Mouse (Mus musculus): ENCODE measurements at regions not wholly inside any gene's neighbourhood (a gene's known extent, or its start where the extent isn't known, plus 50 kb on each side); places are given as distances from the start of the nearest gene placed in this dataset.

DNA sequence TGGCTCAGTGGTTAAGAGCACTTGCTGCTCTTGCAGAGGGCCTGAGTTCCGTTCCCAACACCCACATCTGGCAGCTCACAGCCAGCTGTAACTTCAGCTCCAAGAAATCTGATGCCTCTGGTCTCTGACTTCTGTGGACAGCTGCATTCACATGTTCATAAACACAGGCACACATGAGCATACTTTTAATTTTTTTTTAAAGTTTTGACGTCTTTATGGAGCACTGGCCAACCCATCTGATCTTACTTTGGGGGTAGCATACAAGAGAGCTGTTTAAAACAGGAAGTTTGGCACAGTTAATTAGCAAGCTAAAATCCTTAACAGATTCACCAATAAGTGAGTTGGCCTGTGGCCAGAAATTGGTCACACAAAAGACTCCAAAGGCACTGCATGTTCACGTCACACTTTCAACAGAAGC, 81.2 kb upstream of the Atl2 start:
- DNase-seq: no peak

DNA sequence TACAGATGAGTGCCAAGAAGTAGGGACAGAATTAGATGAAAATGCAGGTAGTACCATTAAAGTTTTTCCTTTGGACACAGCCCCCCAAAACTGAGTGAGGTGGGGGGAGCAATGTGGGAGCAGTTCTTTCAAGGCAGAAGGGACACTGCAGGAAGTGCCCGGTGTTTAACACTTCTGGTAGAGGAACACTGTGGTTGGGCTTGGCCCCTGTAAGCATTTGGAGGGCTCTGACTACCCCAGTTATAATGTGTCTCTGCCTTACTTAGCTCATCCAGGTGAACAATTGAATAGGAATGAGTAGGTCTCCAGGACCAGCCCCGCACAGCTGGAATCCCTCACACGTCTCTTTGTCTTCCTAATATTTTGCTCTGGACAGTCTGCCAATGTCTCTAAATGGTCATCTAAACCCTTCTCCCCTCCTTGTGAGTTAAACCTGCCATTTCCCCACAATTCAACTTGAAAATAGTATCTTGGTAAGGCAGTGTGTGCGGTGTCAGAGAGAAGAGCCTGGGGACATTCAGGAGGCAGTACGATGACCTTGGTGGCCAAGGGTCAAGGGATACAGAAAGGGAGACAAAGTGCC, 80.7 kb upstream of the Atl2 start:
- no peak for DNase-seq

DNA sequence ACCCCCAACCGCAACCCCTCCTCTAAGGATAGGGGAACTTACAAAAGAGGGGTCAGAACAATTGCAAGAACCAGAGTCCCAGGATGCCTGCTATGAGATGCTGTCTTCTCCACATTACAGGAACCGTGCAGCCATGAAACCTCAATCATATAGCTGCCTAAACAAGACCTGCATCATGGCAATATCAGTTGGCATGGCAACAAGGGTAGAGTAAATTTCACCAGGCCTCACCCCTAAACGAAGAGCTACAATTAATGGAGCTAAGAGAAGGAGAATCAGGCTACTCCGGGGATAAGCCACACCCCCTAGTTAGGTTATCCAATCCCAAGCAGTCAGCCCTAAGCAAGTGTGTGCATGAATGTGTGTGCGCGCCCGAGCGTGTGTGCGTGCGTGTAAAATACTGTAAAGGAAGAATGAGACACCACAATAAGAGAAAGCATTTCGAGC, 80.1 kb upstream of the Atl2 start:
- DNase-seq: peak; percentile 10 to 14

DNA sequence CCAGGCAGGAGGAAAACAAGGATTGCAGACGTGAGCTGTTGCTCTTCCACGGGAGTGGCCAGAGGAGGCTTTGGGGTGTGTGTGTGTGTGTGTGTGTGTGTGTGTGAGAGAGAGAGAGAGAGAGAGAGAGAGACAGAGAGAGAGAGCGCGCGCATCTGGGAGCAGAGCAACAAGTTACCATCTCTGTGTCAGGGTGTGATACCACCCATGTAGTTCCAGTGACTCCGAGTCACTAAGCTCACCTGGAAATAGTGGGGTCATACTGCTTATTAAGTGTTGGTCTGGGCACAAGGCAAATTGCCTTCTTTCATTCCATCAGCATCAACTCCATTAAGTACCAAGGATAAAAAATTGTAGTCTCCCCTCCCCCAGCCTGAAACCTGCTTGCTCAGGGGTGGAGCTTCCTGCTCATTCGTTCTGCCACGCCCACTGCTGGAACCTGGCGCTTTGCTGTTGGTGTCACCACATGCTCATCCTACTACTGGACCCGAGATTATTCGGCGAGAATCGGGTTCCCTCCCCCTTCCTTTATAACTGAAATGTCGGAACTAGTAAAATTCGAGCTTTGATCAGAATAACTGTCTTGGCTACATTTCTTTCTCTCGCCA, 79.3 kb upstream of the Atl2 start:
- peak in 1 of 2 experiments; percentile 16 for DNase-seq

DNA sequence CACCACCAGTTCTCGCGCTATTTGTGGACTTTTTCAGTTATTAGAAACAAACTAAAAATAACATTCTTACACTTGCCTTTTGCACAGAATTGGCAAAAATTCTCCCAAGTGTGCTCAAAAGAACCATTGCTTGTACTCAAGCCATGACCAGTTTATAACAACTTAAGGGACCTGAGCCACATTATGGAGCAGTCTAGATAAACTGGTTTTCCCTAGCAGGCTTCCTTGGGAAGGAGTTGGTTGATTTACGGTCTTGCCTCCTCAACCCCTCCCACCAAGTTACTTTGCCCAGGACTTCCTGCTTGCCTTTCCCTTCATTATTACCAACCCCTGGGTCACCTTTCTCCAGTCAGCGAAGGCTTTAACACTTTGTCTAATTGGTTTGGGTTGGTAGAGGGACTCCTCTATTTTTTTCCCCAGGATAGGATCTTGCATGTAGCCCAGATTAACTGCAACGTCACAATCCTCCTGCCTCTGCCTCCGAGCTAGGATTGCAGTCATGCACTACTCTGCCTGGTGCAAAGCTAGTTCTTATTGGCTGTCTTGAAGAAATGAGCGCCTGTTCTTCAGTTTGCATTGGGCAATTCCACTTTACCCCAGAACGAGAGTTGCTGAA, 75.9 kb upstream of the Atl2 start:
- DNase-seq: no peak

DNA sequence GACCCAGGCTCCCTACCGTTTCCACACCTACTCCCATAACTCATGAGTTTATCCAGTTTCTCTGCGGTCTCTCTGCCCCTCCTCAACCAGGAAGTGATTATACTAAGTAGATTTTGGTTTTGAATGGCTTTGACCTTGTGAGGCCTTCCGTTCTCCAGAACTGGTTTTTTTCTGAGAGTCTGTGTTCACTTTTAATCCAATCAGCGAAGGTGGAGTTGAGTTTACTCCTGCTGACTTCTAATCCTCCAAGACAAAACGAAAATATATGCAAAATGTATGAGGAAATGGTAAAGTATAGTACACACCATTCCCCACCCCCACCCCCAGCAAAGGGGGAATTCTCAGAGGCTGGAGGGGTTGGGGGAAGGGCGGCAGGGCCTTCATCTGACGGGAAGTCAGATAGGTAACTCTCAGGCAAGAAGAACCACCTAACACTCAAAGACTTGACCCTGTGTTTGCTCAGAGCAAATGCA, 73.6 kb upstream of the Atl2 start:
- DNase-seq: no peak

DNA sequence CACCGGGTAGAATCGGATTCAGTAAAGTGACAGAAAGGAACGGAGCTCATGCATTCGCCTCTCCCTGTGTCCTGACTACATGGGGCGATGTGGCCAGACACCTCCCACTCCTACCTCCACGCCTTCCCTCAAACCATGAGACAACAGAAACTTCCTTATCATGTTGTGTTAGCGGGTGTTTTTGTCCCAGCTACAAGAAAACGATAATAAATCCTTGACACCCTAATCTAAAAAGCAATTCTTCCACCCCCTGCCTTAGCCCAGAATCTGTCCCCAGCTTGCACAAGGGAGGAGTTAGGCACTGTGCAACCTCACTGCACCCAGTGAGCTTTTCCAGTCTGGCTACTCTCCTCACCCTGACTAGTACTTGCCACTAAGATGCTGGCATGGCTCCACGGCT, 72.9 kb upstream of the Atl2 start:
- no peak for DNase-seq

DNA sequence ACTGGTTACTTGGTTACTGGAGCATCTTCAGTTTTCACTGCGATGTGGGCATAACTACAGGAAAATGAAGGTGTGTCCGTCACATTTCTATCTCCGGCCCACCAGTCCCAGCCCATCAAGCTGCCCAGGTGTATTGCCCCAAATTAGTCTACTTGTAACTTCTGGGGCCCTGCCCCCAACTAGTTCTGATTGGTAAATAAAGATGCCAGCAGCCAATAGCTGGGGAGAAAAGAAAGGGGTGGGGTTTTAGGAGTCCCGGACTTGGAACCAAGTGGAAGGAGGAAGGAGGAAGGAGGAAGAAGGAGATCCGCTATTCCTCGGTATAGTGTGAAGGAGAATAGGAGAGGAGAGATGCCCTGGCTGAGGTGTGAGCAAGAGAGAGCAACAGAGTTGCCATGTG, 71.1 kb upstream of the Atl2 start:
- DNase-seq: no peak

DNA sequence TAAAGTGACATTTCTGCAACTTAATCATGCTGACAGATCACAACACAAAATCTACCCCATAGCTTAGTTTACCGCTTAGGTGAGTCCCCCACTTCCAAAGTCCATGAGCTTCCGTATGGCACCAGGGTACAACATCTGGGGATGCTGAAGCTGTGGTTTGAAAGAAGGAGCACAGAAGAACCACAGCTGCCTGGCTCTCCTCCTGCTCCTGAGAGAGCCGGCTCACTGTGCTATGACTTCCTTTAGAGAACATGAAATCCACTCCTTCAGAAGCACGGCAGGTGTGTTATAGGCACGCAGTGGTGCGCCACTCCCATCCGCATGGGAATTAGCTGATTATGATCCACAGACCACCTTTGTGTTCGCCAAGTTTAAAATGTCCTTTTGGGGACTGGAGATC, 69.7 kb upstream of the Atl2 start:
- no peak for DNase-seq

DNA sequence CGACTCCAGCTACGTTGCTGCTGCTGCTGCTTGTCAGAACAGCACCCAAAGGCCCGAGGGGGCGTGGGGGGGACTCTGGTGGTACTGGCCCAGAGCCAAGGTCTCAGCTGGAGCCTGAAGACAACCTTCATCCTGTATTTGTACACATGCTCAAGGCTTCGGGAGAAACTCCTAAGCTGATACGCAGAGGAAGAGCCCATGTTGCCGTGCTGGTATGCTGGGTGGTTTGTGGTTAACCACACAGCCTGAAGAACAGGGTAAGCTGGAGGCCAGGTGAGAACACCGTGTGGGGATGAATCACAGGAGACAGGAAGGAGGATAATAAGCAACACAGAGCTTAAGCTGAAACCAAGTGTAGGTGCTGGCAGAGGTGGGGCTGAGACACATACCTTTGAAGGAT, 68.9 kb upstream of the Atl2 start:
- no peak for DNase-seq

DNA sequence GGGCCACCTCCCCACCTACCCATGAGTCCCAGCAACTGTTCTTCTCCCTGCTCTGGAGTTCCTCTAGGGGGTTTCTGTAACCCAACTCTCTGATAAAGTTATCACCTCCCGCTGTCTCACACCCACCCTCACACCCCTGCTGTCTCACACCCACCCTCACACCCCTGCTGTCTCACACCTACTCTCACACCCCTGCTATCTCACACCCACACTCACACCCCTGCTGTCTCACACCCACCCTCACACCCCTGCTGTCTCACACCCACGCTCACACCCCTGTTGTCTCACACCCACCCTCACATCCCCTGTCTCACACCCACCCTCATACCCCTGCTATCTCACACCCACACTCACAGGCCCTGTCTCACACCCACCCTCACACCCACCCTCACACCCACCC, 67.4 kb upstream of the Atl2 start:
- no peak for DNase-seq

DNA sequence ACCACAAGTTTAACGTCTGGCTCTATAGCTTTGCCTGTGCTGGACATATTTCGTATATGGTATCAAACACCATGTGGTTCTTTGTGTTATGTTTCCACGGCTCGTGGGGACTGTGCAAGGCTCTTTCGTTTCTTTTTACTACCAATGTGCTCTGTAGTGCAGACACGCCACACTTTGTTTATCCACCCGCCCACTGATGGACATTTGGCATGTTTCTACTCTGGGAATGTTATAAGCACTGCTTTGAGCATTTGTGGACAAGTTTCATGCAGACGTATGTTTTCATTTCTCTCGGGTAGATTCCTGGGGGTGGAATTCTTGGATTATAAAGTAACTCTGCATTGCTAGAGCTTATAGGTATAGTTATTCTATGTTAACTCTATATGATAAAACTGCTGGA, 65.5 kb upstream of the Atl2 start:
- no peak for DNase-seq

DNA sequence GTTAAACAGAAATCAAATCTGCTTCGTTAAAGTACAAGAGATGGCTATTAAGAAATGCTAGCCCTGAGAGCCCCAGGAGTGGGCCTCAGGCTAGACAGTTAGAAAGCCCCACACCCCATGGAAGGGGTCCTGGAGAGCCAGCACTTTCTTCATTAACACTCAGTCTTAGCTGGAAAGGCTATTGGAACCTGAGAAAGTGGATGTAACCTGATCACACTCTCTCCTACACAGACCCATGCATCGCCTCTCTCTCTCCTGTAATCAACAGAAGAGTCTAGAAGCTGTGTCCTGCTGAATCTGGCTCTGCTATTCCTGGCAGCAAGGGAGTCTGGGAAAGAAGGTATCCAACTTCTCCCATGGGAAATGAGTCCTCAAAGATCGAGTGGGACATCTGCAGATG, 64.8 kb upstream of the Atl2 start:
- no peak for DNase-seq

DNA sequence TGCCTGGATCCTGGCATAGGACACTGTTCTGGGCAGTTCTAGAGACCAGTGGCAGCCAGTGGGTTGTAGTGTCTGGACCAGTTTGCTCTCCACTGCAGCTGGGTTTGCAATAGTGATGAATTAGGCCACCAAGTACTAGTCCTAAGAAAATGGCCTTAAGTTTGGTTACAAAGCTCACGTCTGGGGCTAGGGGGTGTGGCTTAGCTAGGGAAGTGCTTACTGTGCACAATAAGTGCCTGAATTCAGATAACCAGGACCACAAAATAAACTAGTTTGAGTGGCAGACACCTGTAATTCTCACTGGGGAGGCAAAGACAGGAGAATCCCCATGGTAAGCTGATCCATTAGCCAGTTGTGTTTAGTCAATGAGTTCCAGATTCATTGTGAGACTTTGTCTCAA, 59.3 kb upstream of the Atl2 start:
- DNase-seq: no peak

DNA sequence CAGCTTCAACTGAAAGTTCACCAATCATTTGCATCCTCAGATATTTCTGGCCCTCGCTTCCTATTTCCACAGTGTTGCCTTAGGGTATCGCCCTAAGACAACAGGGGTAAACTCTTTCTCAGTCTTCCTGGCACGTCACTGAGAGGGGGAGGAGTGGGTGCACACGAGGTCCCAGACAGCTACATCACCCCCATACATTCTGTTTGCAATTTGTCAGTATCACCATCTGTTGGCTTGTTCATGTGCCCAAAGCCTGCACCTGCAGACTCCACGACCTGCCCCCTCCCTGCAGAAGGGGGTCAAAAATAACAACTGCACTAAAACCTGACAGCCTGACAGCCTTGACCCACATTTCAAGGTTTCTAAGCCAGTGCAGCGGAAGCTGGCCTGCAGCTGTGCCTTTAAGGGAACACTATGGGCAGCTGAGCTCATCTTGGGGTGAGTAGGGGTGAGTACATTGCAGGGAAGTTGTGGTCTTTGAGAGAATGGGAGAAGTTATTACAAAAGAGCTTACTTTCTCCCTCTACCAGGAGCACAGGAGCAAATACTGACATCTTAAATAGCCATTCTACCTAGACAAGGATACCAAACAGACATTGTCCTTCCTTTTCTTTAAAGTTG, 58.8 kb upstream of the Atl2 start:
- peak in 1 of 2 experiments; percentile 12 for DNase-seq

DNA sequence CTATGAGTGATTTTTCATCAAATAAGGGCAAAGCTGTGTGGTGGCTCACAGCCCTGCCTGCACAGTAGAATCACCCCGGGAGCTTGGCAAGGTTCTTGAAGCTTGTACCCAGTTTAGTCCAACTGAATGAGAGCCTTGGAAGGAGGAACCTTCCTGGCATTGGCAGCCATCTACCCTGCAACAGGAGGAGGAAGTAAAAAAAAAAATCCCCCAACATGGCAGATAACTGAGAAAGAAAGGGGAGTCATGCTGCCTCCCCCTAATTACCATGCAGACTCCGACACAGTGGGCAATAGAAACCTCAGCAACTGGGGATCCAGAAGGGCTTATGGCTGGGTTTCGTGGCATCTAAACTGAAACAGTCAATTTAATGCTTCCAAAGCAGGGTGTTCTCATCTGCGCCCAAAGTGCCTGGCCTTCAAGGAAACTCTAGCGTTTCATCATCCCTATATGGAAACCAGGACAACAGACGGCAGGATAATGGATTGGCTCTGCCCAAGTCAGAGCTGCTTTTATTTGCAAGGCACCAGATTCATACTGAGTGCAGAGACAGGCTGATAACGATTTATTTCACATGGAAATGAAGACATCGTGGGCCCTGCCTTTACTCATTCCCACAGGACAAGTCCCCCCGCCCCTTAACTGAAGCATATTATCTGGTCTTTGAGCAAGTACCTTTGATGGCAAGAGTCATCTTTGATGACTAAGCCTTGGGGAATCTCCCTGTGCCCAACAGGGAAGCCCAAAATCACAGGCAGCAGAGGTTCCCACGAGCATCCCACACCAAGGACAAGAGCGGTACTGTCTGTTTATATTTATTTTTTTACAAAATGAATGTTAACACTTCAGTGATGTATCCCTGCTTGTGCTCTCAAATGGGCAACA, 52.9 kb upstream of the Atl2 start:
- DNase-seq: no peak

All from adrenal gland, postnatal 36 days (tissue).